12 mouse cellular contexts compared by ENCODE assay signal in the genomic region with DNA sequence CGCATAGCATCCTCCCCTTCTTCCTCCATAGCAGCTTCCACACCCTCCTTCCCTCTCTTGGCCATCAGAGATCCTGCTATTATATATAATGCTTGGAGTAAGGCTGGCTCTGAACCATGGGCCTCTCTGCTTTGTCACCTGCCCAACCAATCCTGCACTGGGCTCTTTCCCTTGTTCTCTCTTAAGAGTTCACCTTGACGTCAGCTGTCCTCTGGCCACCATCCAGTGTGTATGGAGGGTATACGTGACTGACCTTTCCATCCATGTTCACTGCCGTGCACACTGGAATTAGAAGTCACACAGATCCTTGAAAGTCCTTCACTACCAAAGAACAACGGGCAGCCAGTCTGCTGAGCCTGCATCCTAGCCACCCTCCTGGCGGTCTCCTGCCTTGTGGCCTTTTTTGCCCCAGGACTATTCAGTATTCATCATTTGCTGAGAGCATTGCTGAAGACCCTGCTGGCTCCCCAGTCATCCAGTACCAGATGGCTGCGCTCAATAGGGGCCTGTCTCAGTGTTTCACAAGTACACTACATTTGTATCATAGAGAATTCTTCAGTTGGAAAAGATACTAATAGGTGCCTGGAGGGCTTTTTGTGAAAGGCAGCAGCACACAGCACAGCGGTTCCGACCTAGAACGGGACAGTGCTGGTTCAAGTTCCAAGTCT.
"Had no signal": no experiment of that assay in that cellular context is flagged by ENCODE, and none has a peak within 500 bp of the region (broad histone marks: within the 10 kb centered on the region; RNA-seq: fewer than 3 reads in every experiment).

No protein-coding gene starts in this region.

- ATAC-seq: lung, postnatal 0 days had no signal

- DNase-seq: kidney, postnatal 36 days; layer of hippocampus, adult 9-11 months; layer of hippocampus, postnatal 36 days; lung, adult 2 months; lung, postnatal 36 days; midbrain, embryonic 14.5 days had no signal

- H3K4me3 ChIP-seq: liver, embryonic 15.5 days; neural tube, embryonic 12.5 days had no signal

- H3K4me2 ChIP-seq: liver, embryonic 11.5 days; liver, embryonic 15.5 days; neural tube, embryonic 12.5 days had no signal

- H3K9ac ChIP-seq: liver, embryonic 15.5 days; neural tube, embryonic 12.5 days had no signal

- H3K27ac ChIP-seq: kidney, postnatal 0 days; liver, embryonic 15.5 days; neural tube, embryonic 12.5 days; stomach, postnatal 0 days had no signal

- H3K4me1 ChIP-seq: liver, embryonic 15.5 days; neural tube, embryonic 12.5 days had no signal

- H3K36me3 ChIP-seq: liver, embryonic 15.5 days; neural tube, embryonic 12.5 days had no signal

- H3K27me3 ChIP-seq: liver, embryonic 15.5 days; neural tube, embryonic 12.5 days had no signal

- H3K9me3 ChIP-seq: liver, embryonic 15.5 days; neural tube, embryonic 12.5 days had no signal
